Comparison of ENCODE assay signal across 32 mouse cellular contexts in the genomic region with DNA sequence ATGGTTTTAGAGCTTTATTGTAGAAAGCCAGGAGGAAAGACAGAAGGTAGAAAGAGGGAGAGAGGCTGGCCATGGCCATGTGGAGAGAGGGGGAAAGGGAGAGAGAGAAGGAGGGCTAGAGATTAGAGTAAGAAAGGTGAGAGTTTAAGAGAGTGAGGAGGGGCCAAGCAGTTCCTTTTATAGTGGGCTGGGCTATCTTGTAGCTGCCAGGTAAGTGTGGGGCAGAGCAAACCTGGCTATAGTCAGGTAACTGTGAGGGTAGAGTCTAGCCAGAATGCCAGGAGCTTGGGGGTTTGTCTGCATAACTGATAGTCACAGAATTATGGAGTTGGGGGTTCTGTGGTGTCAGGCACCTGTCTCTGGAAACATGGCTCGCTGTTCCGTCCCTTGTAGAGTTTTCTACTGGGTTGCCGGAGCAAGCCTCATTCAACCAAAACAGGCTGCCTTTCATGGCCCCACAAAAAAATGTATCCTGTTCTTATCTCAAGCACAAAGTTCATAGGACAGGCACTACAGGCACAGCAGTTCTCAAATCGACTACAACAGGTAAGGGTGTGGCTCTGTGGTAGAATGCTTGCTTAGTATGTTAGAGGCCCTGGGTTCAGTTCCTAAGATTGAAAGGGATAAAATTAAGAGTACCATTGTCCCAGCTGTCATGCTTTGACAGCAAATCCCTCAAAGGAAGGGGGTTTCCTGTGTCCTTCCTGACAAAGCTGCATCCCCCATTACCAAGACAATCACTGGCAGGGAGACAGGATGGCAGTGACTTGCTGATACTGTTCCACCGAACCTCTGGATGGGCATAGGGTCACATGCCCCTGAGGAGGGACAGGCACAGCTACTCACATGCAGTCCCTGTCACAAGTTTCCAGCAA. TPM values are rescaled to one million over a fixed set of nuclear protein-coding genes. Genes with fewer than 3 reads are reported as not detected.
DNase-seq lines count a peak whose midpoint lies in the region; ATAC-seq and TF ChIP-seq lines count a peak whose summit lies in the region.
"Had no signal": no experiment of that assay in that cellular context is flagged by ENCODE, and none has a peak within 500 bp of the region (broad histone marks: within the 10 kb centered on the region; RNA-seq: fewer than 3 reads in every experiment).

No protein-coding gene starts in this region.

- TF ChIP-seq CTCF in lung, embryonic 14.5 days (IDR thresholded peaks at IDR 0.05; ENCODE audit: low read depth), result no peak
- TF ChIP-seq CTCF in lung, adult 2 months (IDR thresholded peaks at IDR 0.05; ENCODE audit: insufficient read depth, low read length), result no peak
- TF ChIP-seq CTCF in intestine, postnatal 0 days (IDR thresholded peaks at IDR 0.05; ENCODE audit: low read depth), result no peak

- peak; percentile 11 for DNase-seq in lung, embryonic 14.5 days
- no peak for DNase-seq in lung, adult 2 months
- DNase-seq in lung, postnatal 14 days, result peak; percentile 12
- DNase-seq in adrenal gland, adult 2 months, result no peak
- DNase-seq in kidney, postnatal 10 days, result no peak
- DNase-seq in heart, postnatal 36 days, result no peak
- DNase-seq: adrenal gland, postnatal 14 days; cerebellum, adult 11 months; cerebellum, postnatal 10 days; gastrocnemius, postnatal 10 days; heart, postnatal 4 days; kidney, adult 18-20 months; kidney, postnatal 4 days; layer of hippocampus, postnatal 36 days; liver; right cerebral cortex, adult 18-20 months; right cerebral cortex, postnatal 4 days had no signal

- H3K4me1 ChIP-seq in lung, embryonic 14.5 days (ENCODE audit: insufficient read depth), result no peaks in the 10 kb centered on the region
- peaks cover 4% of the 10 kb centered on the region; the same call in 1 of the 2 replicates for H3K4me1 ChIP-seq in lung, adult 2 months (ENCODE audit: control insufficient read depth, insufficient read depth, low read length)
- no peaks in the 10 kb centered on the region for H3K4me1 ChIP-seq in intestine, postnatal 0 days (replicated peaks; ENCODE audit: control insufficient read depth, insufficient read depth, low read length)
- H3K4me1 ChIP-seq in stomach, embryonic 15.5 days, result no peaks in the 10 kb centered on the region
- H3K4me1 ChIP-seq: embryonic facial prominence, embryonic 13.5 days; forebrain, embryonic 10.5 days; forebrain, embryonic 15.5 days; heart, embryonic 10.5 days; heart, embryonic 15.5 days; hindbrain, embryonic 13.5 days; liver, embryonic 15.5 days; midbrain, embryonic 12.5 days; neural tube, embryonic 12.5 days had no signal

- intact Hi-C loops in heart, postnatal 36 days (cut with DNase I), result no loop called here

- H3K4me2 ChIP-seq in lung, embryonic 14.5 days, result no peak overlapping the region
- peak overlapping the region; percentile 27; the same call in 1 of the 2 replicates for H3K4me2 ChIP-seq in intestine, postnatal 0 days (replicated peaks; ENCODE audit: low read depth)
- no peak overlapping the region for H3K4me2 ChIP-seq in stomach, embryonic 15.5 days
- H3K4me2 ChIP-seq: embryonic facial prominence, embryonic 13.5 days; forebrain, embryonic 15.5 days; heart, embryonic 15.5 days; hindbrain, embryonic 13.5 days; liver, embryonic 15.5 days; midbrain, embryonic 12.5 days; neural tube, embryonic 12.5 days had no signal

- ATAC-seq in lung, embryonic 14.5 days (ENCODE audit: insufficient read depth), result no peak
- ATAC-seq in intestine, postnatal 0 days, result peak; percentile 92
- peak; percentile 53; the same call in 1 of the 2 replicates for ATAC-seq in stomach, embryonic 15.5 days (ENCODE audit: insufficient read depth, low FRiP score, low read depth)
- ATAC-seq: forebrain, embryonic 15.5 days; Patski had no signal

- no peak for TF ChIP-seq POLR2A in lung, adult 2 months (IDR thresholded peaks at IDR 0.05; ENCODE audit: borderline replicate concordance, extremely low read depth, low read depth, low read length)

- H3K9me3 ChIP-seq in lung, embryonic 14.5 days (ENCODE audit: low read depth, low read length), result no peaks in the 10 kb centered on the region; the same call in 1 of the 2 replicates
- no peaks in the 10 kb centered on the region for H3K9me3 ChIP-seq in intestine, postnatal 0 days (ENCODE audit: control insufficient read depth)
- no peaks in the 10 kb centered on the region for H3K9me3 ChIP-seq in stomach, embryonic 15.5 days
- H3K9me3 ChIP-seq: forebrain, embryonic 15.5 days; heart, embryonic 10.5 days; heart, embryonic 15.5 days; midbrain, embryonic 12.5 days had no signal

- H3K27me3 ChIP-seq in lung, embryonic 14.5 days (ENCODE audit: insufficient read depth, low read length), result no peaks in the 10 kb centered on the region
- no peaks in the 10 kb centered on the region for H3K27me3 ChIP-seq in intestine, postnatal 0 days (replicated peaks; ENCODE audit: control insufficient read depth, insufficient read depth, low read length)
- H3K27me3 ChIP-seq in stomach, embryonic 15.5 days (replicated peaks), result no peaks in the 10 kb centered on the region
- H3K27me3 ChIP-seq: embryonic facial prominence, embryonic 13.5 days; forebrain, embryonic 15.5 days; heart, embryonic 15.5 days; hindbrain, embryonic 13.5 days; liver, embryonic 15.5 days; midbrain, embryonic 12.5 days; neural tube, embryonic 12.5 days; Patski had no signal

- no peak overlapping the region for H3K4me3 ChIP-seq in lung, embryonic 14.5 days (ENCODE audit: low read depth, low read length)
- H3K4me3 ChIP-seq in lung, adult 2 months (replicated peaks; ENCODE audit: extremely low read depth, low read depth, low read length), result no peak overlapping the region
- H3K4me3 ChIP-seq in intestine, postnatal 0 days (ENCODE audit: low read depth, low read length), result no peak overlapping the region
- H3K4me3 ChIP-seq in stomach, embryonic 15.5 days (replicated peaks), result no peak overlapping the region
- H3K4me3 ChIP-seq: embryonic facial prominence, embryonic 13.5 days; forebrain, embryonic 10.5 days; forebrain, embryonic 15.5 days; heart, embryonic 10.5 days; heart, embryonic 15.5 days; hindbrain, embryonic 13.5 days; liver, embryonic 15.5 days; midbrain, embryonic 12.5 days; myocyte; neural tube, embryonic 12.5 days had no signal

- no peaks in the 10 kb centered on the region for H3K36me3 ChIP-seq in lung, embryonic 14.5 days (ENCODE audit: insufficient read depth)
- no peaks in the 10 kb centered on the region for H3K36me3 ChIP-seq in intestine, postnatal 0 days (ENCODE audit: control insufficient read depth, insufficient read depth)
- H3K36me3 ChIP-seq in stomach, embryonic 15.5 days, result no peaks in the 10 kb centered on the region
- H3K36me3 ChIP-seq: embryonic facial prominence, embryonic 13.5 days; forebrain, embryonic 10.5 days; forebrain, embryonic 15.5 days; heart, embryonic 10.5 days; heart, embryonic 15.5 days; hindbrain, embryonic 13.5 days; liver, embryonic 15.5 days; midbrain, embryonic 12.5 days; neural tube, embryonic 12.5 days had no signal

- no peak overlapping the region for H3K9ac ChIP-seq in lung, embryonic 14.5 days
- H3K9ac ChIP-seq in intestine, postnatal 0 days (ENCODE audit: low read depth, low read length), result no peak overlapping the region
- no peak overlapping the region for H3K9ac ChIP-seq in stomach, embryonic 15.5 days
- H3K9ac ChIP-seq: embryonic facial prominence, embryonic 13.5 days; forebrain, embryonic 15.5 days; heart, embryonic 15.5 days; hindbrain, embryonic 13.5 days; liver, embryonic 15.5 days; midbrain, embryonic 12.5 days; neural tube, embryonic 12.5 days had no signal

- H3K27ac ChIP-seq in lung, embryonic 14.5 days (ENCODE audit: low read depth), result no peak overlapping the region
- peak overlapping the region; percentile 46; the same call in 1 of the 2 replicates for H3K27ac ChIP-seq in intestine, postnatal 0 days (ENCODE audit: low read depth, low read length)
- no peak overlapping the region for H3K27ac ChIP-seq in stomach, embryonic 15.5 days
- H3K27ac ChIP-seq: embryonic facial prominence, embryonic 13.5 days; forebrain, embryonic 10.5 days; forebrain, embryonic 15.5 days; heart, embryonic 10.5 days; heart, embryonic 15.5 days; hindbrain, embryonic 13.5 days; liver, embryonic 15.5 days; midbrain, embryonic 12.5 days; neural tube, embryonic 12.5 days had no signal

- WGBS in lung, embryonic 14.5 days, result 75% methylated on average over 5 of the region's 5 CpGs
- 56% methylated on average over 5 of the region's 5 CpGs for WGBS in lung, adult 2 months
- 35% methylated on average over 5 of the region's 5 CpGs for WGBS in intestine, postnatal 0 days
- 69% methylated on average over 5 of the region's 5 CpGs for WGBS in stomach, embryonic 15.5 days

RNA-seq across cellular contexts. Expression of a gene that starts 12.5 kb away (rescaled TPM):
- polyA plus RNA-seq in lung, embryonic 14.5 days (2014; fragmentation: Nextera tagmentation; extraction: Ambion mirVana), result 34.0 and 34.2 TPM in 2 replicates
- polyA plus RNA-seq in lung, adult 2 months (2012; rRNA removed), result 22.1 and 28.9 TPM in 2 replicates
- polyA plus RNA-seq in intestine, postnatal 0 days (2015; fragmentation: Nextera tagmentation; extraction: Ambion mirVana), result 83.0 and 86.1 TPM in 2 replicates
- 34.6 and 35.0 TPM in 2 replicates for polyA plus RNA-seq in stomach, embryonic 15.5 days (2015; fragmentation: Nextera tagmentation; extraction: Ambion mirVana)
- 10 to 100 TPM; 21.0 to 38.2 TPM for total RNA-seq in adrenal gland, adult 2 months (2021)
- polyA plus RNA-seq in adrenal gland, adult 2 months (2012; rRNA removed), result 40.7 and 59.4 TPM in 2 replicates
- 10 to 100 TPM; 14.8 to 17.1 TPM for total RNA-seq in heart, postnatal 36 days (2021)

RNA-seq across cellular contexts. Expression of a gene that starts 13.6 kb away (rescaled TPM):
- polyA plus RNA-seq in lung, embryonic 14.5 days (2014; fragmentation: Nextera tagmentation; extraction: Ambion mirVana), result 0.61 and 0.82 TPM in 2 replicates
- polyA plus RNA-seq in lung, adult 2 months (2012; rRNA removed), result 0.77 and 0.96 TPM in 2 replicates
- polyA plus RNA-seq in intestine, postnatal 0 days (2015; fragmentation: Nextera tagmentation; extraction: Ambion mirVana), result 0.55 and 0.71 TPM in 2 replicates
- 0.32 and 0.49 TPM in 2 replicates for polyA plus RNA-seq in stomach, embryonic 15.5 days (2015; fragmentation: Nextera tagmentation; extraction: Ambion mirVana)
- 1 to 10 TPM in 1 of 2 experiments, under 1 TPM in 1; 0.63 to 1.1 TPM for total RNA-seq in adrenal gland, adult 2 months (2021)
- 0.08 and 0.11 TPM in 2 replicates for polyA plus RNA-seq in adrenal gland, adult 2 months (2012; rRNA removed)
- total RNA-seq in heart, postnatal 36 days (2021), result under 1 TPM; 0.06 to 0.08 TPM
- total RNA-seq: common myeloid progenitor, adult 5-6 weeks; megakaryocyte progenitor cell, adult 5-6 weeks had no signal

RNA-seq across cellular contexts. Expression of a gene that starts 29.5 kb away (rescaled TPM):
- 25.7 and 28.8 TPM in 2 replicates for polyA plus RNA-seq in lung, embryonic 14.5 days (2014; fragmentation: Nextera tagmentation; extraction: Ambion mirVana)
- polyA plus RNA-seq in lung, adult 2 months (2012; rRNA removed), result 8.7 and 9.7 TPM in 2 replicates
- polyA plus RNA-seq in intestine, postnatal 0 days (2015; fragmentation: Nextera tagmentation; extraction: Ambion mirVana), result 13.2 and 14.0 TPM in 2 replicates
- polyA plus RNA-seq in stomach, embryonic 15.5 days (2015; fragmentation: Nextera tagmentation; extraction: Ambion mirVana), result 23.8 and 24.3 TPM in 2 replicates
- total RNA-seq in adrenal gland, adult 2 months (2021), result 10 to 100 TPM; 18.5 to 19.3 TPM
- 15.3 and 18.2 TPM in 2 replicates for polyA plus RNA-seq in adrenal gland, adult 2 months (2012; rRNA removed)
- 10 to 100 TPM in 1 of 2 experiments, 1 to 10 TPM in 1; 8.6 to 10.1 TPM for total RNA-seq in heart, postnatal 36 days (2021)

RNA-seq across cellular contexts. Expression of a gene that starts 30.6 kb away (rescaled TPM):
- polyA plus RNA-seq in lung, embryonic 14.5 days (2014; fragmentation: Nextera tagmentation; extraction: Ambion mirVana), result 1,795 and 1,797 TPM in 2 replicates
- 192 and 290 TPM in 2 replicates for polyA plus RNA-seq in lung, adult 2 months (2012; rRNA removed)
- polyA plus RNA-seq in intestine, postnatal 0 days (2015; fragmentation: Nextera tagmentation; extraction: Ambion mirVana), result 424 and 449 TPM in 2 replicates
- 1,284 and 1,390 TPM in 2 replicates for polyA plus RNA-seq in stomach, embryonic 15.5 days (2015; fragmentation: Nextera tagmentation; extraction: Ambion mirVana)
- 1,000 to 10,000 TPM in 1 of 2 experiments, 100 to 1,000 TPM in 1; 778 to 1,173 TPM for total RNA-seq in adrenal gland, adult 2 months (2021)
- 178 and 197 TPM in 2 replicates for polyA plus RNA-seq in adrenal gland, adult 2 months (2012; rRNA removed)
- 100 to 1,000 TPM; 414 to 472 TPM for total RNA-seq in heart, postnatal 36 days (2021)

Comparison
In these comparisons a context has a peak if more than half of its experiments do, and no peak if none do; other contexts are left out.
1. DNase-seq: peak in lung, embryonic 14.5 days (single experiment) and lung, postnatal 14 days (single experiment); none in lung, adult 2 months (single experiment), adrenal gland, adult 2 months (single experiment), kidney, postnatal 10 days (single experiment) and heart, postnatal 36 days (0 of 2).